Comparison of ENCODE assay signal across 11 mouse cellular contexts in genomic region chr13:99366422-99367175, GRCm38 (mm10). TPM values are rescaled to one million over a fixed set of nuclear protein-coding genes. Genes with fewer than 3 reads are reported as not detected.
A peak's percentile ranks its signal among the peaks of the same experiment; 100 is the strongest.
DNase-seq lines count a peak whose midpoint lies in the region; ATAC-seq and TF ChIP-seq lines count a peak whose summit lies in the region.
"Had no signal": no experiment of that assay in that cellular context is flagged by ENCODE, and none has a peak within 500 bp of the region (broad histone marks: within the 10 kb centered on the region; RNA-seq: fewer than 3 reads in every experiment).

No protein-coding gene starts in this region.

- TF ChIP-seq CTCF in C2C12 (IDR thresholded peaks at IDR 0.05; ENCODE audit: control insufficient read depth, insufficient read depth, insufficient read length), result no peak

- ATAC-seq in granulocyte monocyte progenitor cell, adult 5-6 weeks (replicated peaks; ENCODE audit: poor library complexity, severe bottlenecking), result no peak
- no peak for ATAC-seq in megakaryocyte-erythroid progenitor cell, adult 5-6 weeks (replicated peaks; ENCODE audit: low FRiP score, low TSS enrichment, poor library complexity, severe bottlenecking)
- ATAC-seq: intestine, postnatal 0 days had no signal

- H3K79me2 ChIP-seq in C2C12 (ENCODE audit: control insufficient read depth, insufficient read depth), result no peaks in the 10 kb centered on the region

- peak overlapping the region; percentile 35 for H3ac ChIP-seq in C2C12 (ENCODE audit: control insufficient read depth, insufficient read length, low read depth)

- no peaks in the 10 kb centered on the region for H3K79me3 ChIP-seq in C2C12 (ENCODE audit: low read depth)

- intact Hi-C loops in left cerebral cortex, postnatal 10 days (cut with DNase I), result loop anchor here (5.0 kb wide), 1 partner anchor 476 kb away; no protein-coding TSS in a partner anchor

- peaks cover 37% of the 10 kb centered on the region for H3K36me3 ChIP-seq in C2C12 (ENCODE audit: control insufficient read depth, insufficient read depth)

- peak; percentile 79 for DNase-seq in 3T3-L1 (ENCODE audit: low read depth, low spot score)
- peak; percentile 85 for DNase-seq in layer of hippocampus, adult 11-12 months (ENCODE audit: low spot score)
- peak; percentile 45 to 62 for DNase-seq in left cerebral cortex, postnatal 10 days (ENCODE audit: extremely low spot score in 1 of 2, low spot score in 2 of 2)
- no peak for DNase-seq in cerebellum, postnatal 36 days
- no peak for DNase-seq in neural tube, embryonic 10.5 days (ENCODE audit: extremely low spot score, low spot score)
- DNase-seq: embryo, embryonic 11 days had no signal

- H3K4me3 ChIP-seq in C2C12 (ENCODE audit: insufficient read depth, poor library complexity, severe bottlenecking), result no peak overlapping the region
- H3K4me3 ChIP-seq: stomach, embryonic 15.5 days had no signal

- H3K27me3 ChIP-seq in C2C12 (ENCODE audit: control insufficient read depth, insufficient read depth, insufficient read length), result no peaks in the 10 kb centered on the region
- H3K27me3 ChIP-seq: stomach, embryonic 15.5 days had no signal

TF ChIP-seq in C2C12, 6 proteins besides CTCF, POLR2A, EP300 and RAD21:
- TF ChIP-seq MAX (IDR thresholded peaks at IDR 0.05) (no peak), MYOD1 (IDR thresholded peaks at IDR 0.05; ENCODE audit: control insufficient read depth, insufficient read length, low read depth) (peak; percentile 37)

RNA-seq across cellular contexts. Expression of gene Mrps27, which starts 22.0 kb away (rescaled TPM):
- polyA plus RNA-seq in C2C12 (2012; fragmentation: generic; extraction: Trizol), result 50.4 TPM
- total RNA-seq in left cerebral cortex, postnatal 10 days (2021), result 10 to 100 TPM; 27.5 to 29.6 TPM
- total RNA-seq in granulocyte monocyte progenitor cell, adult 5-6 weeks (2014; fragmentation: Nextera tagmentation), result 25.2 and 33.8 TPM in 2 replicates
- total RNA-seq in granulocyte monocyte progenitor cell, adult 5-6 weeks (2017), result 22.0 and 25.1 TPM in 2 replicates
- total RNA-seq in megakaryocyte-erythroid progenitor cell, adult 5-6 weeks (2014; fragmentation: Nextera tagmentation), result 33.3 and 42.7 TPM in 2 replicates
- total RNA-seq in megakaryocyte-erythroid progenitor cell, adult 5-6 weeks (2017), result 24.8 and 30.4 TPM in 2 replicates

RNA-seq across cellular contexts. Expression of gene Ptcd2, which starts 22.1 kb away (rescaled TPM):
- polyA plus RNA-seq in C2C12 (2012; fragmentation: generic; extraction: Trizol), result 27.2 TPM
- 10 to 100 TPM; 34.8 to 35.8 TPM for total RNA-seq in left cerebral cortex, postnatal 10 days (2021)
- 49.8 and 58.1 TPM in 2 replicates for total RNA-seq in granulocyte monocyte progenitor cell, adult 5-6 weeks (2014; fragmentation: Nextera tagmentation)
- 55.8 and 65.4 TPM in 2 replicates for total RNA-seq in granulocyte monocyte progenitor cell, adult 5-6 weeks (2017)
- 52.6 and 57.6 TPM in 2 replicates for total RNA-seq in megakaryocyte-erythroid progenitor cell, adult 5-6 weeks (2014; fragmentation: Nextera tagmentation)
- total RNA-seq in megakaryocyte-erythroid progenitor cell, adult 5-6 weeks (2017), result 60.9 and 74.7 TPM in 2 replicates

Comparison
In these comparisons a context has a peak if more than half of its experiments do, and no peak if none do; other contexts are left out.
1. DNase-seq: peak in 3T3-L1 (single experiment), layer of hippocampus, adult 11-12 months (single experiment) and left cerebral cortex, postnatal 10 days (2 of 2); none in cerebellum, postnatal 36 days (0 of 2) and neural tube, embryonic 10.5 days (single experiment).